Mouse (Mus musculus): Measurements from ENCODE around the gene Igf2r. TPM values are rescaled to one million over a fixed set of nuclear protein-coding genes. Genes with fewer than 3 reads are reported as not detected.

The Igf2r gene
- total and polyA plus RNA-seq, 3 experiments = 25.6 to 61.8 (median 34.6) TPM

- dilution Hi-C loops (cut with MboI; ENCODE audit: extremely low pct_ligation_motif_present, extremely low pct_unique_long_range_greater_than_20kb, low sequenced_read_pairs) = no loop called here
- H3K4me3 ChIP-seq (replicated peaks in 1 of 3; ENCODE audit: low read depth in 2 of 3, low read length in 2 of 3, poor library complexity in 1 of 3) = peak overlapping the region; percentile 33 to 62 (median 57)
- peak overlapping the region; percentile 46; the same call in 1 of the 2 replicates for H3K4me2 ChIP-seq (ENCODE audit: insufficient read depth, low read depth, poor library complexity, severe bottlenecking)
- H3K36me3 ChIP-seq (replicated peaks in 1 of 2; ENCODE audit: control insufficient read depth in 1 of 2, insufficient read depth in 1 of 2, low read length in 1 of 2) = peaks cover 12 to 84% of the 10 kb centered on the region in 2 experiments
- H3K79me2 ChIP-seq (replicated peaks; ENCODE audit: control insufficient read depth, extremely low read depth, insufficient read depth, poor library complexity, severe bottlenecking) = peaks cover 50% of the 10 kb centered on the region
- TF ChIP-seq JUN (IDR thresholded peaks at IDR 0.05; ENCODE audit: insufficient read depth, low read depth, low read length) = no peak
- TF ChIP-seq ZNF384 (IDR thresholded peaks at IDR 0.05; ENCODE audit: low read depth, low read length) = peak; percentile 57
- peaks cover 3 to 35% of the 10 kb centered on the region in 2 experiments for H3K4me1 ChIP-seq (ENCODE audit: control insufficient read depth in 1 of 2, insufficient read depth in 2 of 2)
- H3K9ac ChIP-seq (ENCODE audit: insufficient read depth, low read depth) = 0 out of 2 replicates have a peak overlapping the region, but pooled peaks have one; percentile 13
- H3K27ac ChIP-seq (ENCODE audit: insufficient read depth, low read depth) = no peak overlapping the region
- H3K27me3 ChIP-seq (replicated peaks) = no peaks in the 10 kb centered on the region
- in situ Hi-C loops (cut with MboI; ENCODE audit: low pct_ligation_motif_present, low pct_unique_long_range_greater_than_20kb, low sequenced_read_pairs) = loop anchor here (25.0 kb wide), 1 partner anchor 605 kb away; no protein-coding TSS in a partner anchor
- DNase-seq (ENCODE audit: extremely low read depth) = no peak
- H3K9me3 ChIP-seq (replicated peaks; ENCODE audit: low read length) = peaks cover 23% of the 10 kb centered on the region
Measured at GRCm38 (mm10) chr17:12767294-12767852, 2.1 kb downstream of the Igf2r start.

- Histone ChIP-seq H3K27me3 (replicated peaks) (no peaks in the 10 kb centered on the region), H3K9me3 (replicated peaks; ENCODE audit: low read length) (no peaks in the 10 kb centered on the region), H3K9ac (ENCODE audit: insufficient read depth, low read depth) (no peak overlapping the region), H3K36me3 (replicated peaks in 1 of 2; ENCODE audit: control insufficient read depth in 1 of 2, insufficient read depth in 1 of 2, low read length in 1 of 2) (peaks cover 4 to 80% of the 10 kb centered on the region in 2 experiments), H3K79me2 (replicated peaks; ENCODE audit: control insufficient read depth, extremely low read depth, insufficient read depth, poor library complexity, severe bottlenecking) (peaks cover 72% of the 10 kb centered on the region), H3K27ac (ENCODE audit: insufficient read depth, low read depth) (no peak overlapping the region), H3K4me1 (ENCODE audit: control insufficient read depth in 1 of 2, insufficient read depth in 2 of 2) (peaks cover 20 to 67% of the 10 kb centered on the region in 2 experiments), H3K4me3 (replicated peaks in 1 of 3; ENCODE audit: low read depth in 2 of 3, low read length in 2 of 3, poor library complexity in 1 of 3) (no peak overlapping the region), H3K4me2 (ENCODE audit: insufficient read depth, low read depth, poor library complexity, severe bottlenecking) (no peak overlapping the region)
- in situ Hi-C loops (cut with MboI; ENCODE audit: low pct_ligation_motif_present, low pct_unique_long_range_greater_than_20kb, low sequenced_read_pairs) = loop anchor here (25.0 kb wide), 1 partner anchor 601 kb away; no protein-coding TSS in a partner anchor
- dilution Hi-C loops (cut with MboI; ENCODE audit: extremely low pct_ligation_motif_present, extremely low pct_unique_long_range_greater_than_20kb, low sequenced_read_pairs) = no loop called here
- no peak for DNase-seq (ENCODE audit: extremely low read depth)
- TF ChIP-seq PAX5 (IDR thresholded peaks at IDR 0.05; ENCODE audit: low read length) = no peak
- TF ChIP-seq BHLHE40 (IDR thresholded peaks at IDR 0.05; ENCODE audit: low read depth, low read length) = no peak
- no peak for TF ChIP-seq MAFK (IDR thresholded peaks at IDR 0.05; ENCODE audit: insufficient replicate concordance, low read length)
- TF ChIP-seq CHD1 (IDR thresholded peaks at IDR 0.05; ENCODE audit: low read depth, low read length) = no peak
- no peak for TF ChIP-seq USF2 (conservative IDR thresholded peaks at IDR 0.05; ENCODE audit: low read depth, low read length)
- no peak for TF ChIP-seq USF1 (IDR thresholded peaks at IDR 0.05; ENCODE audit: low read depth, low read length)
- TF ChIP-seq JUN (IDR thresholded peaks at IDR 0.05; ENCODE audit: insufficient read depth, low read depth, low read length) = no peak
- no peak for TF ChIP-seq RCOR1 (conservative IDR thresholded peaks at IDR 0.05; ENCODE audit: low read depth, low read length)
- no peak for TF ChIP-seq TBP (conservative IDR thresholded peaks at IDR 0.05; ENCODE audit: low read depth, low read length)
- no peak for TF ChIP-seq ZC3H11A (IDR thresholded peaks at IDR 0.05; ENCODE audit: low read depth, low read length)
- no peak for TF ChIP-seq IRF4 (IDR thresholded peaks at IDR 0.05; ENCODE audit: low read depth, low read length)
- TF ChIP-seq JUND (conservative IDR thresholded peaks at IDR 0.05; ENCODE audit: low read depth, low read length) = no peak
Measured at GRCm38 (mm10) chr17:12763412-12763811, 6.1 kb downstream of the Igf2r start.
